In genomic region chr17:10317186-10317585, GRCm38 (mm10) we compare ENCODE assay signal across 8 mouse cellular contexts. TPM values are rescaled to one million over a fixed set of nuclear protein-coding genes. Genes with fewer than 3 reads are reported as not detected.
DNase-seq lines count a peak whose midpoint lies in the region; ATAC-seq and TF ChIP-seq lines count a peak whose summit lies in the region.

No protein-coding gene starts in this region.

- H3K27ac ChIP-seq in neural tube, embryonic 11.5 days (ENCODE audit: low read depth, low read length): peak overlapping the region; percentile 99
- H3K27ac ChIP-seq in embryonic facial prominence, embryonic 14.5 days (replicated peaks; ENCODE audit: low read depth, low read length): peak overlapping the region; percentile 99
- peak overlapping the region; percentile 100 for H3K27ac ChIP-seq in hindbrain, embryonic 11.5 days (ENCODE audit: low read depth, low read length)
- no peak overlapping the region for H3K27ac ChIP-seq in liver, adult 2 months (replicated peaks; ENCODE audit: insufficient read depth, low read depth, low read length)
- H3K27ac ChIP-seq in neural tube, embryonic 13.5 days (replicated peaks): peak overlapping the region; percentile 99

- no peaks in the 10 kb centered on the region for H3K9me3 ChIP-seq in neural tube, embryonic 11.5 days (ENCODE audit: control insufficient read depth, low read length)
- H3K9me3 ChIP-seq in embryonic facial prominence, embryonic 14.5 days (ENCODE audit: control insufficient read depth, low read length): no peaks in the 10 kb centered on the region
- no peaks in the 10 kb centered on the region for H3K9me3 ChIP-seq in hindbrain, embryonic 11.5 days (ENCODE audit: control insufficient read depth, low read length)
- no peaks in the 10 kb centered on the region for H3K9me3 ChIP-seq in neural tube, embryonic 13.5 days

- intact Hi-C loops in left cerebral cortex, postnatal 36 days (cut with DNase I): loop anchor here (2.0 to 10.0 kb wide), 9 partner anchors 75 to 1655 kb away; no protein-coding TSS in a partner anchor

- TF ChIP-seq CTCF in liver, adult 2 months (IDR thresholded peaks at IDR 0.05; ENCODE audit: low read depth, low read length): peak; percentile 23; the same call in 1 of the 2 replicates

- peaks cover 17% of the 10 kb centered on the region; the same call in 1 of the 2 replicates for H3K4me1 ChIP-seq in neural tube, embryonic 11.5 days (ENCODE audit: control insufficient read depth, insufficient read depth, low read length)
- peaks cover 19% of the 10 kb centered on the region for H3K4me1 ChIP-seq in embryonic facial prominence, embryonic 14.5 days (ENCODE audit: control insufficient read depth, insufficient read depth, low read length)
- H3K4me1 ChIP-seq in hindbrain, embryonic 11.5 days (replicated peaks; ENCODE audit: control insufficient read depth, insufficient read depth, low read length): 0 out of 2 replicates have a peak, but pooled peaks cover 4% of the 10 kb centered on the region
- H3K4me1 ChIP-seq in liver, adult 2 months (ENCODE audit: control insufficient read depth, insufficient read depth, low read length): peaks cover 19% of the 10 kb centered on the region
- H3K4me1 ChIP-seq in neural tube, embryonic 13.5 days (replicated peaks): peaks cover 35% of the 10 kb centered on the region

- ATAC-seq in neural tube, embryonic 11.5 days (ENCODE audit: insufficient read depth, low FRiP score, low TSS enrichment): no peak
- no peak for ATAC-seq in embryonic facial prominence, embryonic 14.5 days (ENCODE audit: low read depth)
- no peak for ATAC-seq in hindbrain, embryonic 11.5 days (ENCODE audit: low FRiP score)
- no peak for ATAC-seq in neural tube, embryonic 13.5 days (ENCODE audit: low read depth)

- peak; percentile 67 for DNase-seq in neural tube, embryonic 11.5 days (ENCODE audit: low spot score)
- DNase-seq in neural tube, embryonic 10.5 days (ENCODE audit: extremely low spot score, low spot score): no peak
- DNase-seq in adipocyte (ENCODE audit: low spot score): peak; percentile 92
- DNase-seq in embryonic facial prominence, embryonic 14.5 days (ENCODE audit: low spot score): peak; percentile 87
- peak; percentile 81 for DNase-seq in hindbrain, embryonic 11.5 days (ENCODE audit: low spot score)
- DNase-seq in liver, adult 2 months (ENCODE audit: extremely low read depth, low read depth, low spot score): peak; percentile 78
- no peak for DNase-seq in left cerebral cortex, postnatal 36 days (ENCODE audit: low spot score in 2 of 2)

- H3K36me3 ChIP-seq in neural tube, embryonic 11.5 days (ENCODE audit: control insufficient read depth, insufficient read depth, low read length): no peaks in the 10 kb centered on the region
- no peaks in the 10 kb centered on the region for H3K36me3 ChIP-seq in embryonic facial prominence, embryonic 14.5 days (ENCODE audit: control insufficient read depth, insufficient read depth, low read length)
- no peaks in the 10 kb centered on the region for H3K36me3 ChIP-seq in hindbrain, embryonic 11.5 days (ENCODE audit: control insufficient read depth, insufficient read depth, low read length)
- no peaks in the 10 kb centered on the region for H3K36me3 ChIP-seq in liver, adult 2 months (ENCODE audit: control insufficient read depth, insufficient read depth, low read length)
- H3K36me3 ChIP-seq in neural tube, embryonic 13.5 days: no peaks in the 10 kb centered on the region

- 4% methylated on average over 4 of the region's 4 CpGs for WGBS in neural tube, embryonic 11.5 days
- WGBS in embryonic facial prominence, embryonic 14.5 days: 4% methylated on average over 4 of the region's 4 CpGs
- 1% methylated on average over 4 of the region's 4 CpGs for WGBS in hindbrain, embryonic 11.5 days
- WGBS in liver, adult 2 months: 5% methylated on average over 4 of the region's 4 CpGs
- WGBS in neural tube, embryonic 13.5 days: 4% methylated on average over 4 of the region's 4 CpGs

- H3K4me3 ChIP-seq in neural tube, embryonic 11.5 days (ENCODE audit: low read depth, low read length): peak overlapping the region; percentile 77
- peak overlapping the region; percentile 94 for H3K4me3 ChIP-seq in embryonic facial prominence, embryonic 14.5 days (ENCODE audit: low read depth, low read length)
- H3K4me3 ChIP-seq in hindbrain, embryonic 11.5 days (ENCODE audit: low read depth, low read length): peak overlapping the region; percentile 72
- peak overlapping the region; percentile 100 for H3K4me3 ChIP-seq in liver, adult 2 months (ENCODE audit: insufficient read depth, low read depth, low read length)
- peak overlapping the region; percentile 94 for H3K4me3 ChIP-seq in neural tube, embryonic 13.5 days

- no peaks in the 10 kb centered on the region for H3K27me3 ChIP-seq in neural tube, embryonic 11.5 days (ENCODE audit: control insufficient read depth, insufficient read depth, low read length)
- H3K27me3 ChIP-seq in embryonic facial prominence, embryonic 14.5 days (replicated peaks; ENCODE audit: control insufficient read depth, insufficient read depth, low read length): no peaks in the 10 kb centered on the region
- H3K27me3 ChIP-seq in hindbrain, embryonic 11.5 days (ENCODE audit: control insufficient read depth, insufficient read depth, low read length): no peaks in the 10 kb centered on the region
- H3K27me3 ChIP-seq in liver, adult 2 months (ENCODE audit: control insufficient read depth, insufficient read depth, low read length): no peaks in the 10 kb centered on the region
- H3K27me3 ChIP-seq in neural tube, embryonic 13.5 days: no peaks in the 10 kb centered on the region

- TF ChIP-seq POLR2A in liver, adult 2 months (IDR thresholded peaks at IDR 0.05; ENCODE audit: extremely low read depth, insufficient read depth, low read length): no peak

- peak overlapping the region; percentile 61 for H3K4me2 ChIP-seq in neural tube, embryonic 11.5 days (ENCODE audit: low read depth)
- peak overlapping the region; percentile 64 for H3K4me2 ChIP-seq in embryonic facial prominence, embryonic 14.5 days (ENCODE audit: low read depth, low read length)
- H3K4me2 ChIP-seq in hindbrain, embryonic 11.5 days (replicated peaks; ENCODE audit: low read depth, low read length): peak overlapping the region; percentile 41
- H3K4me2 ChIP-seq in neural tube, embryonic 13.5 days: peak overlapping the region; percentile 68

- H3K79me2 ChIP-seq in liver, adult 2 months (ENCODE audit: control insufficient read depth, insufficient read depth, low read length): peaks cover 16% of the 10 kb centered on the region; the same call in 1 of the 2 replicates

- peak overlapping the region; percentile 95 for H3K9ac ChIP-seq in neural tube, embryonic 11.5 days (ENCODE audit: low read length)
- H3K9ac ChIP-seq in embryonic facial prominence, embryonic 14.5 days (ENCODE audit: low read depth, low read length): peak overlapping the region; percentile 97
- peak overlapping the region; percentile 99 for H3K9ac ChIP-seq in hindbrain, embryonic 11.5 days (ENCODE audit: low read depth, low read length)
- H3K9ac ChIP-seq in liver, adult 2 months (ENCODE audit: low read depth, low read length): no peak overlapping the region
- H3K9ac ChIP-seq in neural tube, embryonic 13.5 days: peak overlapping the region; percentile 100

RNA-seq across cellular contexts. Expression of gene Qk, which starts 2.5 kb away (rescaled TPM):
- polyA plus RNA-seq in neural tube, embryonic 11.5 days (2014; fragmentation: Nextera tagmentation; extraction: Ambion mirVana): 53.7 and 57.0 TPM in 2 replicates
- polyA plus RNA-seq in embryonic facial prominence, embryonic 14.5 days (2014; fragmentation: Nextera tagmentation; extraction: Ambion mirVana): 42.8 and 46.5 TPM in 2 replicates
- 64.2 and 76.5 TPM in 2 replicates for polyA plus RNA-seq in hindbrain, embryonic 11.5 days (2014; fragmentation: Nextera tagmentation; extraction: Ambion mirVana)
- 30.4 and 33.1 TPM in 2 replicates for total RNA-seq in liver, adult 2 months (2014; rRNA removed)
- polyA plus RNA-seq in liver, adult 2 months (2012; rRNA removed): 52.4 and 58.7 TPM in 2 replicates
- polyA plus RNA-seq in neural tube, embryonic 13.5 days (2015; fragmentation: Nextera tagmentation; extraction: Ambion mirVana): 45.6 and 48.1 TPM in 2 replicates
- total RNA-seq in left cerebral cortex, postnatal 36 days (2021): 100 to 1,000 TPM; 333 to 359 TPM

Comparison
In these comparisons a context has a peak if more than half of its experiments do, and no peak if none do; other contexts are left out.
1. DNase-seq: peak in neural tube, embryonic 11.5 days (single experiment), adipocyte (single experiment), embryonic facial prominence, embryonic 14.5 days (single experiment), hindbrain, embryonic 11.5 days (single experiment) and liver, adult 2 months (single experiment); none in neural tube, embryonic 10.5 days (single experiment) and left cerebral cortex, postnatal 36 days (0 of 2).
2. Peak in every context shown above with its lines, with median percentiles within 50 percentile points of each other: H3K4me2 ChIP-seq and H3K4me3 ChIP-seq.